Mouse (Mus musculus) leukemia stem cell, adult 10-12 weeks (primary cell): ENCODE data around the gene Bckdk. TPM values are rescaled to one million over a fixed set of nuclear protein-coding genes. Genes with fewer than 3 reads are reported as not detected.

Experiments
- polyA plus RNA-seq: library from polyadenylated mRNA; stranded (reverse); fragments of >175 nt; gene quantifications from 2 replicates; pipeline ENCODE4 v1.2.3, GENCODE M21; 2012; ENCODE audit warnings: low replicate concordance

Gene Bckdk
- 79.6 and 212 TPM in 2 replicates for polyA plus RNA-seq

GRCm38 (mm10) chr7:127903971-127904796 is at the start of gene Bckdk:
Gene Bckdk (plus strand): TSS chr7:127904082.

GRCm38 (mm10) chr7:127876041-127876466 is 27.8 kb upstream of the Bckdk start, which contains the start of gene Zfp646:
Gene Zfp646 (plus strand): TSS chr7:127876221.

GRCm38 (mm10) chr7:127876467-127877348 is 27.2 kb upstream of the Bckdk start, which contains the start of gene Zfp668:
Gene Zfp668 (minus strand): TSS chr7:127876828.

GRCm38 (mm10) chr7:127890798-127891197 is 13.1 kb upstream of the Bckdk start, which contains the start of gene Prss53:
Gene Prss53 (minus strand): TSS chr7:127890970.

GRCm38 (mm10) chr7:127895442-127895841 is 8.4 kb upstream of the Bckdk start, which contains the start of the genes Gm21974 and Vkorc1:
Gene Gm21974 (minus strand): TSS chr7:127895454.
Gene Vkorc1 (minus strand): TSS chr7:127895617.

GRCm38 (mm10) chr7:127912190-127912871 is 8.4 kb downstream of the Bckdk start, which contains the start of gene Kat8:
Gene Kat8 (plus strand): TSS chr7:127912516.

GRCm38 (mm10) chr7:127929923-127930322 is 26.0 kb downstream of the Bckdk start, which contains the start of gene Prss8:
Gene Prss8 (minus strand): TSS chr7:127930104.

GRCm38 (mm10) chr7:127946470-127947023 is 42.7 kb downstream of the Bckdk start, which contains the start of gene Prss36:
Gene Prss36 (minus strand): TSS chr7:127946725.

Other genes with a start within 250 kb of the Bckdk start
- 235 and 532 TPM in 2 replicates for gene Bcl7c, start 195.1 kb upstream of the Bckdk start, polyA plus RNA-seq
- 0.69 and 1.3 TPM in 2 replicates for gene Ctf1, start 191.3 kb upstream of the Bckdk start, polyA plus RNA-seq
- gene Ctf2, start 171.9 kb upstream of the Bckdk start, polyA plus RNA-seq, result not detected in 2 replicates
- gene Fbxl19, start 159.5 kb upstream of the Bckdk start, polyA plus RNA-seq, result 47.5 and 50.3 TPM in 2 replicates
- gene Orai3, start 134.3 kb upstream of the Bckdk start, polyA plus RNA-seq, result 28.7 and 40.4 TPM in 2 replicates
- gene Setd1a, start 127.4 kb upstream of the Bckdk start, polyA plus RNA-seq, result 110 and 121 TPM in 2 replicates
- 2.2 TPM in 1 of 2 replicates, not detected in the other for gene Gm49388, start 118.5 kb upstream of the Bckdk start, polyA plus RNA-seq
- gene Hsd3b7, start 103.5 kb upstream of the Bckdk start, polyA plus RNA-seq, result 0.69 and 8.5 TPM in 2 replicates
- gene Stx4a, start 79.8 kb upstream of the Bckdk start, polyA plus RNA-seq, result 24.8 and 27.0 TPM in 2 replicates
- gene Stx1b, start 79.5 kb upstream of the Bckdk start, polyA plus RNA-seq, result 0.23 and 0.28 TPM in 2 replicates
- 13.4 and 33.6 TPM in 2 replicates for gene Zfp646, start 27.9 kb upstream of the Bckdk start, polyA plus RNA-seq
- gene Zfp668, start 27.3 kb upstream of the Bckdk start, polyA plus RNA-seq, result 22.6 and 26.8 TPM in 2 replicates
- 0.58 and 1.1 TPM in 2 replicates for gene Prss53, start 13.1 kb upstream of the Bckdk start, polyA plus RNA-seq
- not detected in 2 replicates for gene Gm21974, start 8.6 kb upstream of the Bckdk start, polyA plus RNA-seq
- gene Vkorc1, start 8.5 kb upstream of the Bckdk start, polyA plus RNA-seq, result 10.1 and 24.2 TPM in 2 replicates
- gene Kat8, start 8.4 kb downstream of the Bckdk start, polyA plus RNA-seq, result 2.0 and 6.1 TPM in 2 replicates
- gene Prss8, start 26.0 kb downstream of the Bckdk start, polyA plus RNA-seq, result not detected in 2 replicates
- gene Prss36, start 42.6 kb downstream of the Bckdk start, polyA plus RNA-seq, result 2.3 and 7.5 TPM in 2 replicates
- gene Fus, start 63.4 kb downstream of the Bckdk start, polyA plus RNA-seq, result 125 and 210 TPM in 2 replicates
- 2.1 and 2.2 TPM in 2 replicates for gene Pycard, start 89.8 kb downstream of the Bckdk start, polyA plus RNA-seq
- 0.10 TPM in 1 of 2 replicates, not detected in the other for gene Trim72, start 99.9 kb downstream of the Bckdk start, polyA plus RNA-seq
- 1.3 and 1.8 TPM in 2 replicates for gene Itgam, start 158.6 kb downstream of the Bckdk start, polyA plus RNA-seq
- gene Gm49368, start 158.6 kb downstream of the Bckdk start, polyA plus RNA-seq, result not detected in 2 replicates
- 2.3 and 3.4 TPM in 2 replicates for gene Itgax, start 225.5 kb downstream of the Bckdk start, polyA plus RNA-seq